Mouse (Mus musculus) midbrain, embryonic 16.5 days (tissue): ENCODE measurements at regions not wholly inside any gene's neighbourhood (a gene's known extent, or its start where the extent isn't known, plus 50 kb on each side); places are given as distances from the start of the nearest gene placed in this dataset.

Experiments used
- ATAC-seq: fragments of 200-750 bp; cut with Nextera tagmentation; 2 replicates; pipeline ENCODE4 v1.8.0; 2017; ENCODE audit warnings: moderate TSS enrichment
- H3K27ac ChIP-seq: fragments of 300-500 bp; sonication (generic); 2 replicates; pipeline ENCODE4 v1.5.1; 2014; ENCODE audit warnings: mild to moderate bottlenecking, low read length, mixed read lengths
- H3K27me3 ChIP-seq: fragments of 300-500 bp; sonication (generic); 2 replicates; pipeline ENCODE4 v1.6.1; 2014; ENCODE audit warnings: low read depth, low read length, mixed read lengths; ENCODE audit not compliant: control insufficient read depth, insufficient read depth
- H3K36me3 ChIP-seq: fragments of 300-500 bp; sonication (generic); 2 replicates; pipeline ENCODE4 v1.6.1; 2014; ENCODE audit warnings: mild to moderate bottlenecking, low read length, moderate library complexity, mixed read lengths; ENCODE audit not compliant: control insufficient read depth, insufficient read depth
- H3K4me1 ChIP-seq: fragments of 300-500 bp; sonication (generic); 2 replicates; pipeline ENCODE4 v1.6.1; 2014; ENCODE audit warnings: mild to moderate bottlenecking, low read length, mixed read lengths; ENCODE audit not compliant: control insufficient read depth, insufficient read depth
- H3K4me2 ChIP-seq: fragments of 300-500 bp; sonication (generic); 2 replicates; pipeline ENCODE4 v1.6.1; 2014; ENCODE audit warnings: mild to moderate bottlenecking, low read length, mixed read lengths
- H3K4me3 ChIP-seq: fragments of 300-500 bp; sonication (generic); 2 replicates; pipeline ENCODE4 v1.5.1; 2014; ENCODE audit warnings: low read depth, mild to moderate bottlenecking, low read length, moderate library complexity, mixed read lengths
- H3K9ac ChIP-seq: fragments of 300-500 bp; sonication (generic); 2 replicates; pipeline ENCODE4 v1.6.1; 2014; ENCODE audit warnings: low read depth, low read length, mixed read lengths
- H3K9me3 ChIP-seq: fragments of 300-500 bp; sonication (generic); replicated peaks from 2 replicates; pipeline ENCODE4 v1.6.1; 2014; ENCODE audit warnings: mild to moderate bottlenecking, low read length, mixed read lengths; ENCODE audit not compliant: control insufficient read depth, poor library complexity, severe bottlenecking
- WGBS: fragments of 180-500 bp; shearing (Covaris S2); extraction: QIAGEN DNeasy Blood & Tissue Kit; methylation state at CpG from one replicate; pipeline ENCODE4 v1.1.7; 2014; 5-methylcytosine and 5-hydroxymethylcytosine counted together

GRCm38 (mm10) chr3:77993700-77994099 is 1292.6 kb downstream of the Rapgef2 start:
- Histone ChIP-seq H3K4me1 (no peaks in the 10 kb centered on the region), H3K9me3 (no peaks in the 10 kb centered on the region), H3K36me3 (no peaks in the 10 kb centered on the region), H3K4me2 (no peak overlapping the region), H3K9ac (no peak overlapping the region), H3K27ac (no peak overlapping the region), H3K4me3 (no peak overlapping the region), H3K27me3 (no peaks in the 10 kb centered on the region)
- 62% methylated on average over 1 of the region's 1 CpGs for WGBS
- no peak for ATAC-seq

- Histone ChIP-seq H3K4me2 (no peak overlapping the region), H3K9me3 (no peaks in the 10 kb centered on the region), H3K9ac (no peak overlapping the region), H3K4me1 (no peaks in the 10 kb centered on the region), H3K4me3 (no peak overlapping the region), H3K27ac (no peak overlapping the region), H3K36me3 (no peaks in the 10 kb centered on the region), H3K27me3 (no peaks in the 10 kb centered on the region)
- no peak for ATAC-seq
- 83% methylated on average over 1 of the region's 1 CpGs for WGBS
These were observed 1341.5 kb downstream of the Rapgef2 start for GRCm38 (mm10) chr3:77944801-77945200.

GRCm38 (mm10) chr3:77897244-77897643 is 1389.1 kb downstream of the Rapgef2 start:
- Histone ChIP-seq H3K27me3 (no peaks in the 10 kb centered on the region), H3K36me3 (no peaks in the 10 kb centered on the region), H3K4me2 (no peak overlapping the region), H3K4me1 (no peaks in the 10 kb centered on the region), H3K9me3 (no peaks in the 10 kb centered on the region), H3K27ac (no peak overlapping the region), H3K4me3 (no peak overlapping the region), H3K9ac (no peak overlapping the region)
- no peak for ATAC-seq
- 88% methylated on average over 4 of the region's 4 CpGs for WGBS

GRCm38 (mm10) chr3:77887634-77888033 is 1398.7 kb downstream of the Rapgef2 start:
- no peak for ATAC-seq

GRCm38 (mm10) chr3:77848717-77849241 is 1437.5 kb downstream of the Rapgef2 start:
- no peak overlapping the region for H3K4me2 ChIP-seq
- no peaks in the 10 kb centered on the region for H3K4me1 ChIP-seq
- H3K27ac ChIP-seq, result no peak overlapping the region
- no peak overlapping the region for H3K9ac ChIP-seq
- H3K9me3 ChIP-seq, result no peaks in the 10 kb centered on the region
- no peaks in the 10 kb centered on the region for H3K27me3 ChIP-seq
- H3K4me3 ChIP-seq, result no peak overlapping the region
- ATAC-seq, result no peak
- WGBS, result 76% methylated on average over 3 of the region's 3 CpGs
- no peaks in the 10 kb centered on the region for H3K36me3 ChIP-seq

More at GRCm38 (mm10) chr3:77887634-77888033, 1398.7 kb downstream of the Rapgef2 start:
- no peak overlapping the region for H3K4me3 ChIP-seq
- no peaks in the 10 kb centered on the region for H3K36me3 ChIP-seq
- no peaks in the 10 kb centered on the region for H3K9me3 ChIP-seq
- no peaks in the 10 kb centered on the region for H3K27me3 ChIP-seq
- H3K27ac ChIP-seq, result no peak overlapping the region
- no peaks in the 10 kb centered on the region for H3K4me1 ChIP-seq
- no peak overlapping the region for H3K4me2 ChIP-seq
- H3K9ac ChIP-seq, result no peak overlapping the region
- 86% methylated on average over 3 of the region's 3 CpGs for WGBS

GRCm38 (mm10) chr3:77832230-77832805 is 1454.0 kb downstream of the Rapgef2 start:
- Histone ChIP-seq H3K4me2 (no peak overlapping the region), H3K4me3 (no peak overlapping the region), H3K27ac (no peak overlapping the region), H3K9me3 (no peaks in the 10 kb centered on the region), H3K4me1 (0 out of 2 replicates have a peak, but pooled peaks cover 3% of the 10 kb centered on the region), H3K36me3 (no peaks in the 10 kb centered on the region), H3K9ac (no peak overlapping the region), H3K27me3 (no peaks in the 10 kb centered on the region)
- WGBS, result 63% methylated on average over 1 of the region's 1 CpGs
- 0 out of 2 replicates have a peak, but pooled peaks have one; percentile 36 for ATAC-seq

GRCm38 (mm10) chr3:77831760-77832159 is 1454.6 kb downstream of the Rapgef2 start:
- Histone ChIP-seq H3K9me3 (no peaks in the 10 kb centered on the region), H3K27ac (no peak overlapping the region), H3K4me3 (no peak overlapping the region), H3K36me3 (no peaks in the 10 kb centered on the region), H3K4me2 (no peak overlapping the region), H3K27me3 (no peaks in the 10 kb centered on the region), H3K9ac (no peak overlapping the region), H3K4me1 (0 out of 2 replicates have a peak, but pooled peaks cover 3% of the 10 kb centered on the region)
- no peak for ATAC-seq
- 69% methylated on average over 2 of the region's 2 CpGs for whole genome bisulfite sequencing

GRCm38 (mm10) chr3:77831256-77831655 is 1455.1 kb downstream of the Rapgef2 start:
- no peaks in the 10 kb centered on the region for H3K27me3 ChIP-seq
- H3K4me2 ChIP-seq, result no peak overlapping the region
- H3K9ac ChIP-seq, result no peak overlapping the region
- no peaks in the 10 kb centered on the region for H3K36me3 ChIP-seq
- no peak for ATAC-seq
- H3K9me3 ChIP-seq, result no peaks in the 10 kb centered on the region
- H3K27ac ChIP-seq, result no peak overlapping the region
- H3K4me3 ChIP-seq, result no peak overlapping the region
- WGBS, result 54% methylated on average over 4 of the region's 4 CpGs
- H3K4me1 ChIP-seq, result 0 out of 2 replicates have a peak, but pooled peaks cover 3% of the 10 kb centered on the region

GRCm38 (mm10) chr3:77830219-77830618 is 1456.1 kb downstream of the Rapgef2 start:
- Histone ChIP-seq H3K36me3 (no peaks in the 10 kb centered on the region), H3K27me3 (no peaks in the 10 kb centered on the region), H3K9me3 (no peaks in the 10 kb centered on the region), H3K4me3 (no peak overlapping the region), H3K4me2 (no peak overlapping the region), H3K9ac (no peak overlapping the region), H3K4me1 (0 out of 2 replicates have a peak, but pooled peaks cover 3% of the 10 kb centered on the region), H3K27ac (no peak overlapping the region)
- no peak for ATAC-seq
